Mouse (Mus musculus) lung, postnatal 36 days (tissue): Measurements from ENCODE around the gene Mical3.

ENCODE experiments used
- DNase-seq: peaks from one replicate; pipeline ENCODE4 v3.0.0; 2022; ENCODE audit warnings: mixed read lengths

The Mical3 gene

DNA sequence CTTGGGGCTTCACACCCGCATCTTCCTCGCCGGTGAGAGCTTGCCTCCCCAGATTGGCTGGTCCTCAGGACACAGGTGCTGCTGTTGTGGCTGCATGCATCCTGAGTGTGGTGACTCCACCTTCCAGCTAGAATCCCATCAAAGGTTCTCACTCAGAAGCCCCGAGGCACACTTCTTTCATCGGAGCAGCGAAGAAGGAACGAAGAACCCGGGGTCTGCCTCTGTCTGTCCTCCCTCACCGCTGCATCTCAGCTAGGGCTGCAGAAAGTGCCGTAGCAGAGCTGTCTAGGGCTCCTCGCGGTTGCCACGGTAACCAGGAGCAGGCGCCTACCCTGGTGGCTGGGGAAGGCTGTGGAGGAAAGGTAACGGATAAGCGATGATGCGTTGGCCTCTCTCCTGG, at the start of gene Mical3:
TSS of gene Mical3 (minus strand) at position 227 of the 400 bp plus-strand sequence.
- no peak for DNase-seq

DNA sequence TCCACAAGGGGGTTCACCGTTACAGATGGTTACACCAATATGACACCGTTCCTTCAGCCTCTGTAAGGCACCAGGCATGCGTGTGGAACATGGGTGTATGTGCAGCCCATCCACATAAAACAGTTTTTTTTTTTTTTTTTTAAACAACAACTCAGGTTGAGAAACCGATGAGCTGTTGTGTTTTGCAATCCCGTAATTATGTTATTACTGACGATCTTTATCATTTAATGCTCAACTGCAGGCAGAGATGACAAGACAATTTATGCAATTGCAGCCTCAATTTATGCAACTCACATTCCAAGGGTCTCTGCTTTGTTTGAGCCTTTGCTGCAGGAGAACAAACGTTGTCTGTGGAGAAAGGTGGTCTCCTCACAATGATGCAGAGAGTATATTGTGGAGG, 49.0 kb upstream of the Mical3 start:
- no peak for DNase-seq

DNA sequence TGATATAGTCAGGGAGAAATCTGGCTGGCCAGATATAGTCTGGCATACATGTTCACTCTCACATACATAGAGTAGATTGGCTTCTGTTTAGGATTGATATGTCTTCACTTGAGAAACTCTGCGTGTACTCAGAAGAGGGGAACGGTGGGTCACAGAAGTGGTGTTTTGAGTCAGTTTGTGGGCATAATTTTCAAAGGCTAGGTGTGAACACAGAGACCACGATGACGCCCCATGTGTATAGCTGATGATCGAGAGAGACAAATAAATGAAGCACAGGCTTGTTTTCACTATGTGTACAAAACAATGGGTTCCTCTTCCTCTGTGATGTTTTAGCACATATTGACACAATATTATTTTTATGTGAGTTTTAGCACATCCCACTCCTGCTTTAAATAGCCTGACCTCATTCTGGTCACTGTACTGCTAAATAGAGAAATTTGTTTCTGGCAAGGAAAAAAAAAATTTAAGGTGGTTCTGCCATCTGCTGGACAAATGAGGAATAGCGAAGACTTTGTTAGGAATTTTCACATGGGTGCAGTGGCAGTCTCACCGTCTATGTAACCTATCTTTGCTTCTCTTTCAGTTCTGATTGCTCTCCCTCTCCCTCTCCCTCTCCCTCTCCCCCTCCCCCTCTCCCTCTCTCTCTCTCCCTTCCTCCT, 48.0 kb upstream of the Mical3 start:
- peak; percentile 74 for DNase-seq

DNA sequence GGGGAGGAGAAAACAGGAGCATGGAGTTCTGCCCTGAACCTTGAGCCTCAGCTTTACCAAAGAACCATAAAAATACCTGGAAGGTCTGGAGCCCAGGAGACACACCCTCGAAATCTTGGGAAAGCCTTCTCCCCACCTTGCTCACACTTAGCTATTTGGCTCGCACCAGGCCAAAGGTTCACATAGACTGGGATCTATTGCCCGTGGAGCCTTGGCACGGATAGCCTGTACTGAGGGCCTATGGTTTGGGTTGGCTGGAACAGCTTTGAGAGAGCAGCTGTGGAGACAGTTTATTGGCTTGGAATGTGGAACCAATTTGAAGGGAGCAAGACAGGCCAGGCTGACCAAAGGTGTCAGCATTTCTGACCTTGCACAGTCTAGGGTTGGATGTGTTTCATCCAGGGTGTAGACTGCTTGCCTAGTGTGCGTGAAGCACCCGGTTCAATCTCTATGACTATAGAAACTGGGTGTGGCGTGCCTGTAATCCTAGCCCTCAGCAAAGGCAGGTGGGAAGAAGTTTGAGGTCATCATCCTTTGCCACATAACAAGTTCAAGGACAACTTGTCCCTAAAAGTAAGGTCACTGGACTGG, 46.4 kb upstream of the Mical3 start:
- no peak for DNase-seq

DNA sequence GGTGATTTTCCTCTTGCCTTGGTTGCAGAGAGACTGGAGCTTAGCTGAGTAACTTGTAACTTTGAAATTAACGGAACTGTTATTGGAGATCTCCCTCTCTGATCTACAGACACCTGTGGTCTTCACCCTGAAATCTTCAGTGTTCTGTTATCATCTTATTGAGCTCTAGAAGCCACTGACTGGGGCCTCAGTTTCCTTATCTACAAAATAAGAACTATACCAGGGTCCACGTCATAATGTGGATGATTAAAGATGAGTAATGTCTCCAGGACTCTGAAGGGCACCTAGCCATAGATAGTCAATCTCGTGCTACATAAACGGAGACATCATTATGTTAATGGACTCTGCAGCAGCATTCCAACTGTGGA, 45.9 kb upstream of the Mical3 start:
- no peak for DNase-seq

DNA sequence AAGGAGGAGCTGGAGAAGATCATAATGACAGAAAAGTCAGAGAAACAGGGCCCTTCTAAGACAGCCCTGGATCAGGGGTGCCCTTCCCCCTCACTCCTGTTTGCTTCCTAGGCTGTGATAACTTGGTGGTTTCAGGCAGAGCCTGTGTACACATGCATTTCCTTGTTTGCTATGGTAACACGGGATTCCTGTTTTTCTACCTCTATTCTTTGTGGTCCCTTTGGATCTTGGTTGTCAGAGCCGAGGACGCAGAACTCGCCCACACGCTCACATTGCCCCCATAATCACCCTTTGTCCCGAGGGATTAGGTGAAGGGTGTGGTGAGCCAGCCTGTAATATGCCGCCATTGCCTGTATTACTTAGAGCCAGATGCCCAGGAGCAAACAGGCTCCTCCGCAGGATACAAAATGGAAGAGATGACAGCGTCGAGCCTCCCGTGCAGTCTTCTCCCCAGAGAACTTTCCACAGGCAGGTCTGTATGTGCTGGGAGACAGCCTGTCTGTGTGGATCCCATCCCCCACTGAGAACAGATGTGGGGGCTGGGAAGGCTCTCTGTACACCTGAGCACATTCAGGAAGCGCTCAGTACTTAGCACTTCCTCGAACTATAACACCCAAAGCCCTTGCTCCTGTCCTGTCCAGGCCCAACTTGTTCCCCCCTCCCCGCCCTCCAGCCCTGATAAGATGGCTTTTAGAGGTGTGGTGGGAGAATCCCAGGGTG, 45.4 kb upstream of the Mical3 start:
- no peak for DNase-seq

DNA sequence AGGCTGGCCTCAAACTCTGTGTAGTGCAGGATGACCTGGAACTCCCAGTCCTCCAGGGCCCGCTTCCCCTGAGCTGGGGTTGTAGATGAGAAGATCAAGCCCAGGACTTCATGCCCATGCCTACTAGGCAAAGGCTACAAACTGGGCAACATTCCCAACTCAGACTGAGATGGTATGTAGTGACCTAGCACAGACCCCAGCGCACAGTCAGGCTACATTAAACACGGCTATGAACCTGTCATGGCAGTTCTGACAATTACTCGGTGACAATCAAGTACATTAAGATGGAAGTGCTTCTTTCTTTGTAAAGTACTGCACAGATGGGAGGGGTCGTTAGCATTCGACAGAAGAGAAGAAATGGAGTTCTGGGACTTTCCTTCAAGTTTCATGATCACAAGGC, 44.0 kb upstream of the Mical3 start:
- DNase-seq = no peak

DNA sequence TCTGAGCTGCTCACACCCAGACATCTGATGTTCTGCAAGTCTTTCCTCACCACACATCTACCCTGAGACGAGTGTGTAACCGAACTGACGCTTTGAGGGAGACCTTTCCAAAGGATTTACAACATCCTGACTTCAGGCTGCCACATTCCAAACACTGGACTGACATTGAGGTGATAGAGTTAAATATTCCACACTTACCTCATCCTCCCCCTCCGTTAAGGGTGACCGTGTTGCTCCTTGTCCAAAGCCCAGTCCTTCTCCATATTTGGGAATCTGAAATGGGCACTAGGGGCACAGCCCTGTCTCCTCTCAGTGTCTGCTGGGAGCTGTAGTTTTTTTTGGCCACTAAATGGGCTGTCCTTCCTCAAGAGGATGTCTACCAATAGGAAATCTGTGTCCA, 42.7 kb upstream of the Mical3 start:
- DNase-seq = no peak

DNA sequence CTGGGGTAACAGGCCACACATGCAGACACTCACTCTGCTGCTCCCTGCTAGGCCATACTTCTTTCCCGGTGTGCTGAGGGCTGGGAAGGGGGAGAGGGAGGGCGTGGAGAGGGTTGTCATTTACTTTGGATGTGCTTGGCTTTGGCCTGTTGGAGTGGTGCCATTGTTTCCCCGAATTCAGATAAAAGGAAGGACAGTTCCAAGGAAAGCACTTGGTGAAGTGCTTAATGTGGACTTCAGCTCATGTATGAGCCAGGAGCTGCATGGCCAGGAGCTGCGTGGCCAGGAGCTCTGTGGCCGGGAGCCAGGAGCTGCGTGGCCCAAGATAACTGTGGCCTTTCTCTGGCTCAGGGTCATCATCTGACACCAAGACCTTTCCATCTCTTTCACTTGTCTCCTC, 40.3 kb upstream of the Mical3 start:
- DNase-seq = peak; percentile 29

DNA sequence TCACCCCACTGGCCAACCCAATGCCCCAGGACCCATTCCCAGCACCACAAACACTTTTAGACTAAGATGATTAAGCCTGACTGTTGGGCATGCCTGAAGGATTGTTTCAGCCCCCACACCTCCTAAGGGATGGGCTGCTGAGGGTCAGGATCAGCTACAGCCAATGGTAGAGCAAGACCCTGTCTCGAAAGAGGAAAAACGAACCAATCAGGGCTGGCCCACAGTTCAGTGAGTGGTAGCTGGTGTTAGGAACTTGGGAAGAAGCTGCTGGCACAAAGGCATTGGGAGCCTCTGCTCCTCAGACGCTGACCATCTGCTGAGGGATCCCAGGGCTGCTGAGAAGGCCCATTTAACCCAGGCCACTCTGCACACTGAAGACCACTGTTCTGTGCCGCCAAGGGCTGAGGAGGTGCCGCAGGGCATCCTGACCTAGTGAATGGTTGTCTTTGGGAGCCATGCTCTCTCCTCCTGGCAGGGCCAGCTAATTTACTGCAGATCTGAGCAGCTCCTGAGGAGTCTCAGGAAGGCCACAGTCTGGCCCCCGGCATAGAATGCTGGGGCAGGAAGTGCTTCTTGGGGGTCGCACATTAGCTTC, 36.7 kb upstream of the Mical3 start:
- no peak for DNase-seq

DNA sequence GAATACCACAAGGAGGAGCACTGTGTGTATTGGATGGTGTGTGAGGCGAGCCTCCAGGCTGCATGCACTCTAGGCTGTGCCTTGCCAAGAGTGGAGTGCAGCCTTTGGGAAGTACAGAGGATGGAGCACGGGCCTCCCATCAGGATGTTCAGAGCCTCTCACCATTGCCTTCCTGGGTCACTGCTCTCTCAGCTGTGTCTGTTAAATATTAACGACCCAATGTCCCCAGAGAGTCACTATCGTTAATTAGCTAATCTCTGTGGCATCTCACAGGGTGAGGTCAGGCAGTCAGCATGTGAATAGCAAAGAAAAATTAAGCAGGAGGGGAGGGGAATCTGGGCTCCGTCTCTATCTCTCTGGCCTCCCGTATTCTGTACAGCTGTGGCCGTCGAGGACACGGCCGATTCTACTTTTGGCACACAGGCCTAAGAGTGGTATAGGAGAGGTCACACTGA, 35.3 kb upstream of the Mical3 start:
- DNase-seq = no peak

DNA sequence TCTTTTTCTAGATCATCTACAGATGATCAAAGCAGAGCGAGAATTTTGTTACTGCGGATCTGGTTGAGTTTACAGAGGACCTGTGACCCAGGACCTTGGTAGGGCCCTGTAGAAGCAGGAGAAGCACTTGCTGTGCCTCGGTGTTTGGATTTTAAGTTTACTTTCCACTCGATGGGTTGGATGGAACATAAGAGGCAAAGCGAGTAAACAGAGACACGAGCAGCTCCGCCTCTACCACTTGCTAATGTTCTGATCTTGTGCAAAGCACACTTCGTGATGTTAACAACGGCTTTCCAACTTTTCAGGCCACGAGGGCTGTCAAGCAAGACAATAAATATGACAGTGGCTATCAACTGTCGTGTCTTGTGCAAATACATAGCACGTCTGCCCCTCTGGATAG, 31.8 kb upstream of the Mical3 start:
- DNase-seq = peak; percentile 51

DNA sequence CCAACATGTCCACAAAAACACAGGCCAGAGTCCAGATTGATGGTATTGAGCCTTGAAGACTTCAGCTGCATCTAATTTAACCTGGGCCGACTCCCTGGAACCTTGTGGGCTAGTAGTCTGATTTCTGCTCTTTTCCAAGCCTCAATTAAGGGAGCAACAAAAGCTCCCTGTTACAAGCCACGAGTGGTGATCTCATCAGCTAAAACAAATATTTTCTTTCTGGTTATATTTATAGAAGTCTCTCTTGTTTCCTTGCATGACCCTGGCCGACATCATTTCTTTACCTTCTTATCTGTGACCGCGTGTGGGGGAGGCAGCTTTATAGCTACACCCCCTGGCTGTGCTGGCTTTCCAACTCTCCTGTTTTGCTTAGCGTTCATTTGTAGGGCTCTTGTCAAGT, 29.3 kb upstream of the Mical3 start:
- DNase-seq = no peak

DNA sequence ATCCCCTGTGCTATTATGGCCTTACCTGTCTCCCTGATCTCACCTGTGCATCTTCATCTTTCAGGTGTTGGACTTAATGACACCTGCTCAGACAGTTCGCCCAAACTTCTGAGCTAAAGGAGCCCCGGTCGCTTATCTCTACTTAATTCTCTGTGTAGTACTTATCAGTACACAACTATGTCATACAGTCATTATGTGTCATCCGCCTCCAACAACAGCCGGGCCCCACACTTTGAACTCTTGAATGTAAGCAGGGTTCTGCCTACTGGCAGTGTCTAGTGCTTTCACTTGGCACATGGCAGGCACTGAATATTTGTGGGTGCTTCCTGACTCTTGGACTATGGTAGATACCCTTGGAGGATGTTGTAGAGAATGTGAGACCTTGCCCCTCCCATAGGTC, 28.8 kb upstream of the Mical3 start:
- no peak for DNase-seq

DNA sequence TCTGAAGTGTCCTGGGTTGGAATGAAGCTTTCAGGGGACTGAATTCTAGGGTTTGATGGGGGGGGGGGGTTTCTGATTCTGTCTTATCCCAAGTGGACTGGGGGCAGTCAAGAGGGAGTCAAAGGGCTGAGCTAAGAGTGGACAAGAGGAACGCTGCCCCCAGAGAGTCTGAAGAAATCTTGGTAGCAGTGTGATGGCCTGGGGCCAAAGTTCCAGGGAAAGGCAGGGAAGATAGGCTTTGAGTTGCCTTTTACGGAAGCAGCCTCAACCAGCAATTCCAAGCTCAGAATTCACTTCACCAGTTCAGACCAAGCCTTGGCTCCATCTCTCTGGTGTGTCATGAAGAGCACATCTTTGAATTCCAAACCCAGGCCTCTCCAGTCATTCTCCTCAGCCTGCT, 25.2 kb upstream of the Mical3 start:
- peak; percentile 29 for DNase-seq

DNA sequence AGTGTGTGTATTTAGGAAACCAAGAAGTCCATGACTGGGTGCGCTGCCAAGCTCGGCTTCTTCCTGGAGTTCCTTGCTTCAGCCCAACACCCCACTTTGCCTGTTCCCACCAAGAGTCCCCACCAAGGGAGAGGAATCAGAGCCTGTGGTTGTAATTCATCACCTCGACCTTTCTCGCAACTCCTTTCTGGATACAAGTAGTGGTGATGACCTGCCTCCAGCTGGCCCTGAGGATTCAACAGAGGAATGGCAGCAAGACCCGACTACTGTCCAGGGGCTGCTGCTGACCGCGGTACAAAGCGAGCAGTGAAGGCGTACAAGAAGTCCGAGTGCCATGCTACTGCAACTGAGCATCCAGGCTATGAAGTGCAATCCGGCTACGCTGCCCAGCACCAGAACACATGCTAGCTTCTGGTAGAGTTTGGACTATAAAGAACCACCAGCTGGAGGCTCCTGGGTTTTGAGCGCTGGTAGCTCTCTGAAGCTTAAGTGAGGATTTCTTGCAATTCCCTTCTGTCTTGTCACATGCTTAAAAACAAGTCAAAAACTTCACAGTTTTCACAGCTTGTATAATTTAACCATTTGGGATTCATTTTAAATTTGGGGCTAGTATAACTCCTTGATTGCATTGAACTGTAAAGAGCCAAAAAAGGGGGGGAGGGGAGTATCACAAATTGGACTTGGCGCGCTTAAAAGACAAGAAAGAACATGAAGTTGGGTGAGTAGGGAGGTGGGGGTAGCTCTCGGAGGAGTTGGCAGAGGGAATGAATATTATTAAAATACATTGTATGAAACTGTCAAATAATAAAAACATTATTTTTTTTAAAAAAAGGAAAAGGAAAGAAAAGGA, 23.9 kb upstream of the Mical3 start:
- DNase-seq = no peak

DNA sequence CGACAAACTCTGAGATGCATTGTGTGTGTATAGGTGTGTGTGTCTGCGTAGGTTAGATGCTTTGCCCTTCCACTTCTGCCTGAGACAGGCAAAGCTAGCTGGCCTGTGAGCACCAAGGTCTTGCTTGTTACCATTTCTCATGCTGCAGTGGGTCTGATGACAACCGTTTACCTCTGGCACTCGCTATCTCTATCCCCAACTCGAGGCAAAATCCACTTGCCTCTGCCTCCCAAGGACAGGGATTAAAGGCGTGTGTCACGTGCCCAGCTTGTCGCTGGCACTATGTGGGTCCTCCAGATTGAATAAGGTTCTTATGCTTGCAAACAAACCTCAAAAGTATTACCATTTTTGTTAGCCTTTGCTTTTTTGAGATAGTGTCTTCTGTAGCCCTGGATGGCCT, 22.4 kb upstream of the Mical3 start:
- DNase-seq = no peak

DNA sequence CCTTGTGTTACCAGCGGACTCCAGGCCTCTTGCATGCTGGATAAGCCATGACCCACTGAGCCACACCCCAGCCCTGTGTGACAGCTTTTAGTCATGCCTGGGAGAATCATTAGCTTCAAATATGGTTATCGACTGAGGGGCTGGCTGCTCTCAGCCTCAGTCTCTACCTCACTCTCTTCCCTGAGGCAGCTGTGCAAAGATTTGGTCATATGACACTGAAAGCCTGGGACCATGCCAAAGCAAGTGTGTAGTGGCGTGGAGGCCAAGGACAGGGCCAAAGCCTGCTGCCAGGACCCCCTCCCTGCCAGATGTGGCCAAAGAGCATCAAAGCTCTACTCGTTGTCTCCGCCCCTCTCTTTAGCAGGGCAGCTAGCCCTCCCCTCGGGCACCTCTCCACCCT, 20.9 kb upstream of the Mical3 start:
- peak; percentile 66 for DNase-seq

DNA sequence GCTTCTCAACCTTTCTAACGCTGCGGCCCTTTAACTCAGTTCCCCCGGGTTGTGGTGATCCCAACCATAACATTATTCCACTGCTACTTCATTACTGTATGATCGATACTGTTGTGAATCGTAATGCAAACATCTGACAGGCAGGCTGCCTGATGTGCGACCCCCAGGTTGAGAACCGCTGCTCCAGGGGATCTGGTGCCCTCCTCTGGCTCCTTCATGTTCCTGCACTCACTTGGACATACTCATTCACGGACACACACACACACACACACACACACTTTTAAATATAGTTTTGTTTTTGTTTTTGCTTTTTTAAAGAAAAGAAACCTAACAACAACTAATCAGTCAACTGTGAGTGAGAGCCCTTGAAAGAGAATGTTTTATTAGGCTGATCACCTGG, 19.3 kb upstream of the Mical3 start:
- DNase-seq = no peak

DNA sequence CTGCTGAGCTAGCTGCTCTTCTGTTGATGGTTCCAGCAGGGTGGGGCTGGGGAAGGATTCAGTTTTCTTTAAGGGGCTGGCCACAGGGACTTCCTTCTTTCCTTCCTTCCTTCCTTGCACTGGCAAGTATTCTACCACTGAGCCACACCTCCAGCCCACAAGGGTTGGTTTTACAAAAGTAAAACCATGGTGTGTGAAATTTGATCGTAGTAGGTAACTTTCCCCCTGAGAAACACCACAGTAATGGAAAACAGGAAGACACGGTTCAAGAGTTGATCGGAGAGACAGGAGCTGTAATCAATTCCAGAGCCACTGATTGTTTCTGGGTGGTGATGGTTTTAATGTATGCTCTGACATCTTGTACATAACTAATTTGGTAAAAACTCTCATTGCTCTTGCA, 18.6 kb upstream of the Mical3 start:
- no peak for DNase-seq

DNA sequence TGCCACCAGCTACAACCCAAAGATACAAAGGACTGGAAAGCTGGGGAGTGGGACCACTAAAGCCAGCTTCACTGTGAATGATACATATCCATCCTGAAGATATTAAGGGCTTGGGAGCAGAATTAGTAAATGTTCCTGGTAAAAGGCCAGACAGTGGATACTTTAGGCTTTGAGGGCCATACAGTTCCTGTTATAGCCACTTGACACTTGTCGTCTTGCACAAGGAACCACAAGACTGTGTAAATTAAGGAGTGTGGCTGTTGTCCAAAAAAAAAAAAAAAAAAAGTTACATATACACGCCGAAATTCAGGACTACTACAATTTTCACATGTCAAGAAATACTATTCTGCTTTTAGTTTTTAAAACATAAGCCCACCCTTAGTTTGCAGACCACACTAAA, 17.6 kb upstream of the Mical3 start:
- DNase-seq = peak; percentile 58

DNA sequence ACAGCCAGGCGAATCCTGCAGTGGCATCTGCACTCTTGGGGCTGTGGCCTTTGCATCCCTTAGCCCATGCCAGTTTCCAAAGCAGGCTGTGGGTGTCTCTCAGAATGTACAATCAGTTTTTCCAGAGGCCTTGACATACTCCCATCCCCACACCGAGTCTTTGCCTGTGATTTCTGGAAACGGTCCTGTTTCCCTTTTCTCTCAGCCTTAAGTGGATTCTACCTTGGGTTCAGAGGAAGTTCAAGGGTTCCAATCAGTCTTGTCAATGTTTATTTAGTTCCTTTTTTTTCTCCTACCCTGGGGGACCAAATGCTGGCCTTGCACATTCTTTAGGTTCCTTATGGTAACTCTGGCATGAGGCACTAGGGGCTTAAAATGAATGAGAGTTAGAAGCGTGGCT, 16.0 kb upstream of the Mical3 start:
- peak; percentile 32 for DNase-seq

DNA sequence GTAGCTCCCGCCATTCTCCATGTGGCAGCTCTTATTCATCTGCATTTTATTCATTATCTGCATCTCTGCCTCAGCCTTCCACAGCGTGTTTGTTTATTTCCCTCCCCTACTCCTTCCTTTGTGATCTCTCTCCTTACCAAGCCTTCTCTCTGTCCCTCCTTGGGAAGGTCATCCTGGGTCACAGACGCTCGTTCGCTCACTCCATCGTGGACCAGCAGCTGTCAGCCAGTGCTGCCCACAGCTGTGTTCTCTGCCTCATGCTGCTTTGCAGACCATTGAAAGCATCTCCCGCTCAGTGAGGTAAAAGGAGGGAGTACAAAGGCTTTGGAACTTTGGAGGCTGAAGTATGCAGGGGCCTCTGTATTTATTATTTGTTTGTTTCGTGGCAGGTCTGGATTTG, 15.1 kb upstream of the Mical3 start:
- no peak for DNase-seq
